Mouse (Mus musculus) T-cell, adult 2 months (primary cell): ENCODE results near the gene Nrg3.

Source experiments
- DNase-seq: peaks from one replicate; pipeline ENCODE4 v3.0.0; 2022; ENCODE audit warnings: low spot score

Gene Nrg3

DNA sequence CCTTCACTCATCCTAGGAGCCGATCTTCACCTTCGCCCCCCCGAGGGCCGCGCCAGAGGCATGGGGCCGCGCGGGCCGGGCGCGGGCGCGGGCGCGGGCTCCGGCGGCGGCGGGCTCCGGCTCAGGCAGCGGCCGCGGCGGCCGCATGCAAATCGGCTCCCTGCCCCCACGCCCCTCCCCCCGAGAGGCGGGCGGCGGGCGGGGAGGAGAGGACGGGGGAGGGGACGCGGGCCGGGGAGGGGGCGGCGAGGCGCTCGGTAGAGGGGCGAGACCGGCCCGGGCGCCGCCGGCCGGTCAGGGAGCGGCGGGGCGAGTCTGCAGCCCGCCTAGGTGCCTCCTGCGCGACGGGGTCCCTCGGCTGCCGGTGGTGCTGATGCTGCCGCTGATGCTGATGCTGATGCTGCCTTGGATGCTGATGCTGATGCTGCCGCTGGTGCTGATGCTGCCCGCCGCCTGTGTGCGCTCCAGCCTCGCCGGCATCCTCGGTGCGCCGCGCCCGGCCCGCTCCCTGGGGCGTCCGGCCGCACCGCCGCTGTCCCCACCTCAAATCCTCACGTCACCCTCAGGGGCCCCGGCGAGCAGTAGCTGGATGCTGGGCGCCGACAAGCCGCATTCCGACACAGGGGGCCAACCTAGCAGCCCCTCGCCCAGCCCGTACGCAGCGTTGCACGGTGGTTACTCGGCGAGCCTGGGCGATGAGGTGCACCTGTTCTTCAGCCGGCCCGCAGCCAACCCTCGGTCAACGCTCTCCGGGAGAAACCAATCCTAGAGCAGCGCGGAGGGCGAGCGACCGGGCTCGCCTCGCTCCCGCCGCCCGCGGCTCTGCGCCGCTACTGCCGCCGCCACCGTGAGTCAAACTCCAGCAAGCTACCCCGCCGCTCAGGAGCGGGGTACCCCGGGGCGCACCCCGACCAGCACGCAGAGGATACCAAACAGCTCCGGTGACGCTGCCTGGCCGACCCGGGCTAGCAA, at the start of gene Nrg3:
Nrg3 (minus strand) TSS at position 299 of the 972 bp plus-strand sequence.
- no peak for DNase-seq

DNA sequence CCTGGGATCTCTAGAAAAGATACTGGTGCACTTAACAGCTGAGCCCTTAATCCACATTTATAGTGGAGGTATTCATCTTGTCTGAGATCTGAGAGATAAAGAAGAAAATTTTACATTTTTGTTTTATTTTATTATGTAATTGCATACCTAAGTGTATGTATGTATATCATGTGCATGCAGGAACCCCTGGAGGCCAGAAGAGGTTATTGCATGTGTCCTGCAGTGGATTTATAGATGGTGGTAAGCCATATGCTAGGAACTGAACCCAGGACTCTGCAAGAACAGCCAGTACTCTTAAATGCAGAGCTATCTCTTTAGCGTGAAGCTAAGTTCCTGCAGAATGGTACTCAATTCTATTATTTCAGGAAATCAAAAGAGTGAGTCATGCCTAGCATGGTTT, 36.1 kb upstream of the Nrg3 start:
- DNase-seq = no peak

DNA sequence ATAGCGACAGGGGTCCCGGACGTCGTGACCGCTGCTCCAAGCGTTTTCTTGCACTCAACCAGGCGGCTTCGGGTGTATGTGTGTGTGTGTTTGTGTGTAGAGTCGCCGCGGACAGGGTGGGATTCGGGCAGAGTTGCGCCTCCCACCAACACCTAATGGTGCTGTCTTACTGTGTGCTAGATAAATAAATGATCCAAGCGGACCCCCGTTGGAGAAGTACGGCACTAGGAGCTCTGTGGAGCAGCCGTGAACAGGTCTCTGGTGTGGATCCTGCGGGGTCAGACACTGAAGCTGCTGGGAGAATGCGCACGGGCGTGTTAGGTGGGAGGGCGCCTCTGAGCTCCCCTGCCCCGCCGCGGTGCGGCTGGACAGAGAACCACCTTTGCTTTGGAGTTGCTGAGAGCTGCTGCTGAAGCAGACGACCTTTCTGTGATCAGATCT, 903 bp upstream of the Nrg3 start:
- DNase-seq = no peak

DNA sequence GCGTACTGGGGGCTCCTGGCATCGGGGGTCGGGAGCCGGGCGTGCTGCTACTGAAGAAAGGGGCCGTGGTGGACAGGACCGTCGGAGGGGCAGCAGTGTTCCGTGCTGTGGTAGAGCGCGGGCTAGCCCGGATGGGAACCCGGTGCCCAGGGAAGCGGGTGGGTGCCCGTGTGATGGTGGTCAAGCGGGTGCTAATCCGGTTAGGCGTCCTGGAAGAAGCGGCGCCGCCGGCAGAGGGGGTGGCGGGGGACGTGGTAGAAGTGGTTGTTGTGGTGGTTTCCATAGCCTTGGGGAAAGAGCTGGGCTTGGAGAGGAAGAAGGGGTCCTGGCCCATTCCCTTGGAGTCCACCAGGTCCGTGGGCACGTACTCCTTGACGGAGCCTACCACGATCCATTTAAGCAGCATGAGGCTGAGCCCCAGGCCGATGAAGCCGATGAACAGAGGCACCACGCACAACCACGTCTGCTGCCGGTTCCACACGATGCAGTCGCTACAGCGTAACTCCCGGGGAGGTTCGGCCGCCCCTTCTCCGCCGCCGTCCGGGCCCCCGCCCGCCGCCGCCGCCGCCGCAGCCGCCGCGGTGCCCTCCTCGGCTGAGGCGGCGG, 639 bp downstream of the Nrg3 start:
- DNase-seq = no peak

DNA sequence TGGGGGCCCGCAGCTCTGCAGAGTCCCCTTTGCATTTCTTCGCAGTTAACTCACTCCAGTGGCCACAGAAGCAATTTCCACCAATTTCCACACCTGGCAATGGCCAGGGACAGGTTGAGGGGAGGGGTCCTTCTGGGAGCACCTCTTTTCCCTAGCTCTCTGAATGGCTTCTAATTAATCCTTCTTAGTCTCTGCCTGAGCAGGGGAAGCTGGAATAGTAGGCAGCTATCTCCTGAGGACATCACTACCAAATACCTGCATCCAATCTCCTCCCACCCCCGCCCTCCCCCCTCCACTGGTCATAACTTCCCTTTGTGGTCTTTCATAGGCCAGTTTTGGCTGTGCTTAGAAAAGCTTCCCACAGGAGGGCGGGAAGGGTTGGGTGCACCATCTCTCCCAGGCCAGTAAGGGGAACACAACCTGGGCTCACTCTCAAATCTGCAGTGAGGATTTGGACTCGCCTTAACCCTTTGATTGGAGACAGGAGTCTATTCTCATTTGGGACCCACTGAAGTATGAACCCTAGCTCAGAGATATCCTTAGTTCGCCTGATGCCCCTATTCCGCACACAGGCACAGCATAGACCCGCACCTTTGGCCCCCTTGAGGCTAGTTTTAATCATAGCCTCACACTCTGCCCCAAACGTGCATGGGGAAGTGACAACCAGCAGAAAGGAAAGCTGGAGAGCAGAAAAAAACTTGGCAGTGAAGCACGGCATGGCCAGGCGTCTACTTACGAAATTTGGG, 1.5 kb downstream of the Nrg3 start:
- no peak for DNase-seq

DNA sequence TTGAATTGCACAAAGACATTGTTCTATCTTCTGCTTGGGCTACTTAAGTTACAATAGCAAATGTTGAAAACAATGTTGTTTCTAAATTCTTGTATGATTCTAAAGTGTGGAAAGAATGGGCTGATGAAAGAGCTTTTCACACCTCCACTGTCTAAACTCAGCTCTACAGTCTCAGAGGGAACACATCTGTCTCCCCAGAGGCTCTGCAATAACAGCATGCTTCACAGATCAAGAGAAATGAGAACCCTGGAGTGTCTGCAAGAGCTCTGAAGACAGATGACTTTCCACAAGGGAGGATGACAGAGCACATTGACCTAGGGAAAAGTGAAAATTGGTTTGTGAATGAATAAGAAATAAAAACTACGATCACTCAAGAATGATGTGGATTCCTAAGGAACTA, 27.4 kb downstream of the Nrg3 start:
- DNase-seq = no peak

DNA sequence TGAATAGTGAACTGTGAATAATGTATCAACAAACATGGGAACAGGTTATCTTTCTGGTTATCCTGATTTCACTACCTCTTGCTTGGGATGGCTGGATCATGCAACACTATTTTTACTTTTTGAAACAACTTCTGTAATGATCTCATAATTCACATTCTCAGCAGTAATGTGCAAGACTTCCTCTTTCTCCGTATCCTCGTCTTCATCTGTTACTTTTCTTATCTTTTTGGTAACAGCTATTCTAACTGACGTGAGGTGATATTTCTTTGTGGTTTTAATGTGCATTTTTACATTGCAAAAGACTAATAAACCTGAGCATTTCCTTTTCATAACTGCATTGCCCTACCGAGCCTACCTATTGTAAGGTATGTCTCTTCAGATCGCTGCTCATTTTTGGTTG, 44.4 kb downstream of the Nrg3 start:
- no peak for DNase-seq

DNA sequence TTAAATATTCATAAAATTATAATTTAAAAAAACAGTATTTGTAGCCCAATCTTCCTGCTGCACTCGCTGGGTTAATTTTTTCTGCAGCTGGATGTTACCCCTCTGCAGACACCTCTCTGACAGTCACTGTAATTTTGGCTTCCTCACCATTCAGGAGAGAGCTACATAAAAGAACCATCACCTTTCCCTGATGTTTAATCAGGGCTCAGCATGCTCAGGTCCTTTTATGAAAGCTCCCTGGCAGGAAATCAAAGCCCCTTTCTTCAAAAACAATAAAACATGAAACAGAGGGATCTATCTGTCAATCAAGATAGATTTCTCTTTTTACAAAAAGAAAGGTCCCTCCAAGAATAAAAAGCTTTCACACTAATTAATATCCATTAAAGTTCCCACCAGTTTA, 51.0 kb downstream of the Nrg3 start:
- DNase-seq = no peak

DNA sequence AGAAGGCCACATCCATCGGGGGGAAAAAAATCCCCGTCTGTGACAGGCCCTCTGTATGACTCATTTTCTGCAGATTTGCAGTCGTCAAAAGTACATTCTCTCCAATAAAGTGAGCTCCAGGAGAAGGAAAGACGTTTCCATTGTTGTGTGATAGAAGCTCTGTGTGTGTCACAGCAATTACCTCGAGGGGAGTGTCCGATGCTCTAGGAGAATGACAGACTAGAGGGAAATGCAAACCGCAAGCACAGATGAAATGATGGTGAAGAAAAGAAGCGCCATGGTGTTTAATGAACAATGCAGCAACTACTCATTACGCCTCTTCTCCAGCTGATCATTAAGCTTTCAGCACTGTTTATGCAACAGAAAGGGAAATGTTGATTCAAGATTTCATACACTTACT, 59.6 kb downstream of the Nrg3 start:
- DNase-seq = no peak

DNA sequence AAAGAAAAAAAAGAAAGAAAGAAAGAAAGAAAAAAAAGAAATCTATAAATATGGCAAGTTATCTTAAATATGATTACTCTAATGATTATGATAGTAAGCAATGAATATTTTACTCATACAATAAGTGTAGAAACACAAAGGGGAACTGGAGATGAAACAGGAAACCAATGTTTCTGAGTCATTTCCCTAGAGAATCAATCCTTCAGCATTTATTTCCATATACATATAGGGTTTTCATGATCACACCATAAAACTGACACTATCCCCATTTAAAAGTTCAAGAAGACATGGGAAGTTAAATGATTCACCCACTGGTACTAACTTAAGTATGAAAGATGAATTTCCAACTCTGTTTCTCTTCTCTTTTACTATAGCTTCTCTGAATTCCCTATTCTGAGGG, 86.0 kb downstream of the Nrg3 start:
- DNase-seq = no peak

DNA sequence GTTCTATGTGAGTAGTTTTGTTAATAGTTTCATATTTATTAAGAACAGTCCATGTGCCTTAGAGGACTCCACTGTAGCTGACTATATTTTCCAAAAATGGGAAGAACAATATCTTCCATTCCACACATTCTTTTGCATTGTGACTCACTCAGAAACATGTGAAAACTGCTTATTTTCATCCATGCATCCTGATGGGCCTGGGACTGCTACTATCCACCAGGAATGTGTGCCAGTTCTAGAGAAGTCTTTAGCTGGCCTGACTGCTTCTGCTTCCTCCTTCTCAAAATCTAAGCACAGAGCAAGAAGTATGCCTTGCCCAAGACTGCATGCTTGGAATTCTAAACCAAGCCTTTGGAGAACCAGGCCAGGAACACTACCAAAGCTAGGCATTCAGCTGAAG, 91.6 kb downstream of the Nrg3 start:
- no peak for DNase-seq

DNA sequence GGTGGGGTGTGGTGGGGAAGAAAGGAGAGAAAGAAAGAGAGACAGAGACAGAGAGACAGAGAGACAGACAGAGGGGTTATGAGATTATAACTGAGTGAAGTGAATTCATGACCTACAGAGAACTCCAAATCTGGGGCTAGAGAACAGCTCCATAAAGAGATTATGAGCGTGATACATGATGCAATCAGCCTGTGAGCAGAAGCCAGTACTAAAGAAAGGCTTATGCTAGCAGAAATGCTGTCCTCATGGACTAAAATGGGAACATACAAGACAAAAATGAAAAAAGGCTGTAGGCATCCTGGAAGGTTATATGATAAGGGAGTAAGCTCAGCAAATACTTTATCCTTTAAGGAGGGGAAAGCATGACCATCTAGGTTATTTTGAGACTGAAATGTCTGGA, 99.7 kb downstream of the Nrg3 start:
- DNase-seq = no peak

DNA sequence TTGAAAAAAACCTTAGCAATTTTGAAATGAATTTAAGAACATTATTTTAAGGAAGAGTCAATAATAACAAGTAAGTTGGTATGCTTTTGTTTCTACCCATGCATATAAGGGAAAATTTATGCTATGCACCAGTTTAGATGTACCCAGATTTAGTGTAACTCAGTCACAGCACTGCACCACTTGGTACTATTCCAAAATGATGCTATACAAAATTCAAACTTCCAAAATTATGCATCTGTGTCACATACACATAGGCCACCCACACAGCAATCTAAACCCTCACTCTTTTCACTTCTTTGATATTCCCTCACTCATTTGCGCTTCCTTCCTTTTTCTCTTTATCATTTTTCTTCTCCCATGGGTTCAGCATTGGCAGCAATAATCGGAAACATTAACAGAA, 116.6 kb downstream of the Nrg3 start:
- DNase-seq = no peak

DNA sequence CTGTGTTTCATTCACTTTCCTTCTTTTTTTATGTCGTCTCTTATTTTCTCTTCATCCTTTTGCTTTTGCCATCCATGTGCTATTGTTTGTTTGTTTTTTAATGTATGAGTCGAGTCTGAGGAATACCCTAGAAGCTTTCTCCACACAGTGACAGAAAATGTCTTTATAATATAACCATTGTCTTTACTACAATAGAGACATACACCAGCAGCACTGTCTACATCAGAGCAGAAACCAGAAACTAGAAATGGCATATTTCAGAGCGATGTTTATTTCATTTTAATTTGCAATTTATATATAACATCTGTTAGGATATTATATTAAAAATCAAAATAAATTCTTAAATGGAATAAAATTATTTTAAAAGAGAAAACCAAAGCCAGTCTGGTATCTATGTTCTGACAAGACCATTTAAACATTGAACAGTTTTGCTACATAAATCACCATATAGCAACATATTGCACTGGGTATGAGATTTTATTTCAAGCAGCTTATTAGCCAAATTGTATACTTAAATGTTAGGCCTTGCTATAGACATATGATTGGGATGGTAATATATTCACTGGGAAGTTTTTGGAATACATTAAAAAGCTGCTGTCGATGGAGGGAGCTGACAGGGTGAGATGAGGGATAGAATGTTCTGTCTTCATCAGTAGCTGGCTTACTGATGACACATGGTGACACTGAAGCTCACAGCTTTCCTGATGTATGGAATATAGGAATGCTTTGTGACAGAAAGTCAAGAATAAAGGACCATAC, 120.7 kb downstream of the Nrg3 start:
- no peak for DNase-seq

DNA sequence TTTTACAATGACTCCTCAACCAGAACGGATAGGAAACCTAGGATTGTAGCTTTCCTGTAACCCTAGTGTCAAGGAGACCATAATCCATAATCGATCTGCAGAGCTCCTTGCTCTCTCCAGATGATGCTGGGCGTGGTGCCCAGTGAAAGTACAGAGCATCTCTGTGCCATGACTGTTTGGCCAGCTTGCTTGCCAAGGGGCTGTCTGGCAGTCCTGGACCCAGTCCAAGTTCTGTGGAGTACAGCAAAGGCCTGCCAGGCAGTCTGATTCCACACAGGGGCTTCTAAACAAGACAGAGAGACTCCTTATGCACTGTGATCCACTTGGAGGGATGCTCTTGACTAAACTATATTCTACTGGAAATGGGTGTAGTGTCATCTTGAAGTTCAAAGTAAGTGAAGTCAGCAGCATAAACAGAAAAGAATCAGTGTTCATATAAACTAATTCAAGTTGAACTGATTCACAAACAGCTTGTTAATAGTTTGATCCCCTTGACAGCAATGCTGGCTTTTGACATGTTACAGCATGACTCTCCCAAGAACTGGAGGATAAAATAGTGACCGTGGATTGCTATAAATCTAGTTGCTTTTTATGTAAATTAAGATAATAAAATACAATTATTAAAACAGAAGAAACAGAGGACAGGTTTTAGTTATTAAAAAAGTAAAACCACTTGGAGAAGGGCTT, 155.3 kb downstream of the Nrg3 start:
- no peak for DNase-seq

DNA sequence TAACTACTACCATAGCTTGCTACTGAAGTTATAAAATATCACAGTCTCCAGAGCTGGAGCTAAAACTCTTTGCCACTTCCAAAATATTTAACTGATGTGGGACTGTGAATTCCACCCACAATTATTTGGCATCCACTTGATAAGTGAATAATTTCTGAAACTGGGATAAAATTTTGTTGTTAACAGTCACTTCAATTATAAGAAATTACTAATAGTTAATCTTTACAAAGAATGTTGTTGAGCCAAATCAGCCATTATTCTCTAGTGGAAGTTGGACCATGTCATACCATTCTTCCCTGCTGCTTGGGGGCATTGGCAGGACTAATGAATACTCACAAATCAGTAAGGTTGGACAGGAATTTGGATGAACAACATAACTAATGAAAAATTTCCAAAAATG, 158.8 kb downstream of the Nrg3 start:
- no peak for DNase-seq

DNA sequence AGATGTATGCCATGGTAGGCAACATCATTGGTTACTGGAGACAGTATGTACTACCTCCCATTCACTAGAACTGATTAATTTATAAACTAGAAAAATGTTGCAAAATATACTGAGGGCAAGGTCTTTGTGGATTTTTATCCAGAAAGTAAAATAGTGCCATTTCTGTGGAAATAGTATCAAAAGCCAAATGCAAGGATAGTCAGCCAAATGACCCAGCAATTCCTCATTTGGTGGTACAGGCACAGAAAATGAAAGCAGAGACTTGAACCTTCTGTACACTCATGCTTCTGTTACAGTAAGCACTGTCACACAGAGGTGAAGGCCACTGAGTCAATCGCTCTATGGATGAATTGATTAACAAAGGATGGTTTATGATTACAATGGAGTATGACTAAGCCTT, 207.8 kb downstream of the Nrg3 start:
- DNase-seq = no peak

DNA sequence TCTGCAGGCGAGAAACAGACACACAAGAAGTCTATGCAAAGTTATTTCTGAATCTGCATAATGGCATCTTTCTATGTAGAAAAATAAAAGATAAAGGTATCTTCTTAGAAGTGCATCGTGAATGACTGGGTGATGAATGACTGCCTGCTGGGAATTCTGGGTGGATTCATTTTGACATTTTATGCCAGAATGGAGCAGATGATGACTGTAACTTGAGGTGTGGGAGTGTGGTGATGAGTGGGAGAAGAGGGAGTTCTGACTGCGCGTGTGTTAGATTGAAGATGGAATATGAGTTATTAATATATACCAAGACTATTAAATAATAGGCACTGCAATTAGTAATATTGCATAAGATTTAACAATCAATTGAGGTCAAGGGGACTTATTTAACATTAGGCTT, 208.5 kb downstream of the Nrg3 start:
- DNase-seq = no peak

DNA sequence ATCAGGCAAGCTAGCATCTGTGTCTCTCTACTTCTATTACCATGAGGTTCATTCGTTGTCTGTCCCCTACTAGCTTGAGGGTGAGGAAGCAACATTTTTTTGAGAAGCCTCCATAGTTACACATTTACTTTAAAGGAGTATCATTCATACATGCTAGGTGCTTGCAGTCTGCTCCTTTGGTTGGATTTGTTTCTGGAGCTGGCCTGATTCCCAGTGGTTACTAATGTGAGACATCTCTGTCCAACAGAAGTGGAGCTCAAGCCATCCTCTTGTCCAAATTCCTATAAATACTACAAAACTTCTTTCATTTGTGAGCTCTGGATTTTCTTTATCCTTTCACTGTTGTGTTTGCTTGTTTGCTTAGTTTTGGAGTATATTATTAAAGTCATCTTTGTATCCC, 211.9 kb downstream of the Nrg3 start:
- no peak for DNase-seq

DNA sequence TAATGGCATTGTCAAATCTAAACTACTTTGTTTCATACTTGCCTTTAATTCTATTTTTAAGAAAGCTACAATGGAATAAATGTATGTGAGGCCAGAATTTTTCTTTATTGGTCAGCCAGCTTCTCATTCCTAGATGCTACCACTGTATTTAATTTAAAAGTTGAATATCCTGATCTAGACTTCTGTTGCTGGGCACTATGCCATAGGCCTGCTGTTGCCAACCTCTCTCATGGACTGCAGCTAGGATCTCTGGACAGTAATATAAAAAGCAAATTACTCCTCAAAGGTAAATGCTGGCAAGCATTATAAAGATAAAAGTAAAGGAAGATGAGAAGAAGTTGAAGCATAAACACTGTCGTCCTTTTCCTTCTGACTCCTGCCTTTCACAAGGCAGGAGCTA, 217.5 kb downstream of the Nrg3 start:
- DNase-seq = no peak

DNA sequence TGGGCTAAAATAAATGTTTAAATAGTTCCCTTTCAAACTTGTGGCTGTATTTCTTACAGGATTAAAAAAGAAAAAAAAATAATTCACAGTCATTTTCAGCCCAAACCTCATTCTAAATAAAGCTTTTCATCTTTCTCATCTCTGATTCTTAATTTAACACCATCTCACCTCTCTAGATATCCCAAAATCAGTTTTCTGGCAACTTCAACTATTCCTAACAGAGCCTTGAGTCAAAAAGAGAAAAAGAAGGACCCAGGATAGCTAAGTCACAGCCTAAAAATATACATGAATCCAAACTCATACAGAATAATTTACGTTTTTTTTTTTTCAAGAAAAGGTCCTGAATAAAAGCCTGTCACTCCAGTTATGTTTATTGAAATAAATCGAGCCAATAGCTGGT, 232.6 kb downstream of the Nrg3 start:
- DNase-seq = no peak

DNA sequence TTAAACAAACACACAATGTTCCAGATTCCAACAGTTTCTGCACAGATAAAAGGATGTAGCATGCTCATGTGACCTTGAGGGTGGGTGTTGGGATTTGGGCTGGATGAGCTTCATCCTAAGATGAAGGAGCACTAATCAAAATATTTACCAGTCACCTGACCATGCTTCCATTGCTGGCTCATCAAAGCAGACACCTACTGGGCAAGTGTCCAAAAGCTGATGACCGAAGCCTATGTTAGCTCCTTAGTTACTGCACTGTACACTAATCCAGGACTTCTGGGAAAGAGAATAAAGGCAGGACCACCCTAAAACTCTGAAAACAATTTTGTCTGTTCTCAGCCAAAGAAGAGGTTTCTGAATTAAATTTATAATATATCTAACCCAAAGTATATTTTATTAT, 261.4 kb downstream of the Nrg3 start:
- DNase-seq = no peak
